Mouse (Mus musculus) left cerebral cortex, adult 18-20 months (tissue): Measurements from ENCODE around the gene Vmn1r112. TPM values are rescaled to one million over a fixed set of nuclear protein-coding genes. Genes with fewer than 3 reads are reported as not detected.
"Not testable (repeated sequence)": the region's sequence is repeated elsewhere in the genome, so short reads cannot be mapped to it uniquely, and the experiment has no call there.

ENCODE experiments used
- DNase-seq, 2 experiments: peaks; one replicate each; pipeline ENCODE4 v3.0.0; 2021 to 2022; ENCODE audit warnings: low spot score in 2 of 2, mixed read lengths in 1 of 2
- long read RNA-seq, 2 experiments: library from polyadenylated mRNA; stranded (forward); transcript quantifications; one replicate each; pipeline ENCODE4 v2.0.0; 2021
- total RNA-seq, 2 experiments: library from RNA; stranded (reverse); gene quantifications; 2 replicates each; pipeline ENCODE4 v1.2.3; 2021

Gene Vmn1r112
- total RNA-seq = not detected
- long read RNA-seq, experiment 1 = 0 reads
- long read RNA-seq, experiment 2 = 0 reads

- DNase-seq = not testable (repeated sequence)
Measured at GRCm38 (mm10) chr7:20770885-20771284, at the start of gene Vmn1r112. TSS of gene Vmn1r112 (plus strand) at chr7:20771185.

- not testable (repeated sequence) for DNase-seq
Measured at GRCm38 (mm10) chr7:20730524-20730923, 40.5 kb upstream of the Vmn1r112 start, which contains the start of gene Gm10668. TSS of gene Gm10668 (minus strand) at chr7:20730624.

DNA sequence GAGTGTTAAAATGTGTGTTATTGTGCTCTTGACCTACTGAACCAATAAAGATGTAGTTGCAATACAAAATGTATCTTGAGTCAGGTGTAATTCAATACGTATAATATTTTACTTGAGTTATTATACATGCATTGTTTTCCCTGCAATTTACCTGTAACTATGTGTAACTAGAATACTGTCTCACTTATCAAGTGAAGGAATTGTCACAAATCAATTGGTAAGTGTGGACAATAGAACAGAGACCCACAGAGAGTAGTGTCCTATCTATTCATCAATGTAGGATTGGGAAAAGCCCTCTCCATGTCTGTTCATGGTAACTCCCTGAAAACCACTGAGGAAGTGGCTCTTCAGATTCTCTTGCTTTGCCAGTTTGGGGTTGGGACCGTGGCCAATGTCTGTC, 16.0 kb downstream of the Vmn1r112 start, which contains the start of gene Vmn1r113:
TSS of gene Vmn1r113 (plus strand) at position 301 of the 400 bp plus-strand sequence.
- not testable (repeated sequence) for DNase-seq

DNA sequence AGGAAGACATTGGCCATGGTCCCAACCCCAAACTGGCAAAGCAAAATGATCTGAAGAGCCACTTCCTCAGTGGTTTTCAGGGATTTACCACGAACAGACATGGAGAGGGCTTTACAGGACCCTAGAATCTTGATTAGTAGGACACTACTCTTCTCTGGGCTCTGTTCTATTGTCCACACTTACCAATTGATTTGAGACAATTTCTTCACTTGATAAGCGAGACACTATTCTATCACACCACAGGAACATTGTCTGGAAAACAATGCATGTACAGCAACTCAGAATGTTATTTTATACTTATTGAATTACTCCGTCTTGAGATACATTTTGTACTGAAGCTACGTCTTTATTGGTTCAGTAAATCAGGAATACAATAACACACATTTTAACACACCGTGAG, 41.1 kb downstream of the Vmn1r112 start, which contains the start of gene Vmn1r114:
TSS of gene Vmn1r114 (minus strand) at position 101 of the 400 bp plus-strand sequence.
- not testable (repeated sequence) for DNase-seq

Other genes starting within 250 kb of the Vmn1r112 start
- not detected for gene Vmn1r104, start 237.3 kb upstream of the Vmn1r112 start, total RNA-seq
- not detected for gene Gm5726, start 225.4 kb upstream of the Vmn1r112 start, total RNA-seq
- gene Gm4141, start 194.9 kb upstream of the Vmn1r112 start, total RNA-seq = not detected
- not detected for gene Gm4513, start 172.2 kb upstream of the Vmn1r112 start, total RNA-seq
- not detected for gene Vmn1r107, start 102.3 kb upstream of the Vmn1r112 start, total RNA-seq
- not detected for gene Vmn1r111, start 68.0 kb upstream of the Vmn1r112 start, total RNA-seq
- not detected for gene Gm10668, start 40.6 kb upstream of the Vmn1r112 start, total RNA-seq
- not detected for gene Vmn1r113, start 16.1 kb downstream of the Vmn1r112 start, total RNA-seq
- gene Vmn1r114, start 41.0 kb downstream of the Vmn1r112 start, total RNA-seq = not detected
- gene Vmn1r115, start 73.8 kb downstream of the Vmn1r112 start, total RNA-seq = not detected
- not detected for gene Vmn1r116, start 101.1 kb downstream of the Vmn1r112 start, total RNA-seq
- not detected for gene Vmn1r117, start 112.9 kb downstream of the Vmn1r112 start, total RNA-seq
- not detected for gene Vmn1r118, start 141.2 kb downstream of the Vmn1r112 start, total RNA-seq
- gene Vmn1r119, start 241.3 kb downstream of the Vmn1r112 start, total RNA-seq = not detected